16 mouse cellular contexts compared by ENCODE assay signal in the genomic region with DNA sequence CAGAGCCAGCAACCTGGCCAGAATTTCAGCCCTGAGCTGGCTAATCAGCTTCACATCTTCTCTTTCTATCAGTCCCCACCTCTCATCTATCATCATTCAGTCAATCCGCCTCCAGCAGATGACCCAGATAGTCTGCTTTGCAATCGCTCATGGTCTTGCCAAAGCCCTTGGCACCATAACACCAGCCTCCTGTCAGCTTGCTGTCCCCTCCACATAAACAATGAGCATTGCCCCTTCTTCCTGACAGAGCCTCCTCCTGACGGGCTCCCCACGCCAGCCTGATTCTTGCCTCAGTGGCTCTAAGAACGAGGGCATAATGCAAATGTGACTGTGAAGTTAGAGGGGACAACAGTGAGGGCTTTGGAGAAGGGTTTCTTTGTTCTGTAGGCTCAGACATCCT.
A peak's percentile ranks its signal among the peaks of the same experiment; 100 is the strongest.
DNase-seq lines count a peak whose midpoint lies in the region; ATAC-seq and TF ChIP-seq lines count a peak whose summit lies in the region.
"Had no signal": no experiment of that assay in that cellular context is flagged by ENCODE, and none has a peak within 500 bp of the region (broad histone marks: within the 10 kb centered on the region; RNA-seq: fewer than 3 reads in every experiment).

No protein-coding gene starts in this region.

- no peak overlapping the region for H3K9ac ChIP-seq in midbrain, postnatal 0 days (replicated peaks; ENCODE audit: low read length, poor library complexity, severe bottlenecking)
- no peak overlapping the region for H3K9ac ChIP-seq in midbrain, embryonic 16.5 days (ENCODE audit: low read depth, low read length)
- H3K9ac ChIP-seq in hindbrain, embryonic 11.5 days (ENCODE audit: low read depth, low read length), result no peak overlapping the region
- H3K9ac ChIP-seq: embryonic facial prominence, embryonic 12.5 days; forebrain, embryonic 13.5 days; forebrain, embryonic 15.5 days; forebrain, postnatal 0 days had no signal

- no peaks in the 10 kb centered on the region; the same call in 1 of the 2 replicates for H3K4me1 ChIP-seq in midbrain, postnatal 0 days (ENCODE audit: insufficient read depth, low read length)
- H3K4me1 ChIP-seq in midbrain, embryonic 16.5 days (ENCODE audit: control insufficient read depth, insufficient read depth, low read length), result no peaks in the 10 kb centered on the region
- no peaks in the 10 kb centered on the region for H3K4me1 ChIP-seq in hindbrain, embryonic 11.5 days (replicated peaks; ENCODE audit: control insufficient read depth, insufficient read depth, low read length)
- H3K4me1 ChIP-seq: embryonic facial prominence, embryonic 10.5 days; embryonic facial prominence, embryonic 12.5 days; forebrain, embryonic 13.5 days had no signal

- H3K9me3 ChIP-seq in midbrain, postnatal 0 days (ENCODE audit: low read length), result no peaks in the 10 kb centered on the region
- no peaks in the 10 kb centered on the region for H3K9me3 ChIP-seq in midbrain, embryonic 16.5 days (replicated peaks; ENCODE audit: control insufficient read depth, low read length, poor library complexity, severe bottlenecking)
- no peaks in the 10 kb centered on the region for H3K9me3 ChIP-seq in hindbrain, embryonic 11.5 days (ENCODE audit: control insufficient read depth, low read length)
- H3K9me3 ChIP-seq: embryonic facial prominence, embryonic 10.5 days; embryonic facial prominence, embryonic 12.5 days; forebrain, embryonic 13.5 days; forebrain, embryonic 15.5 days had no signal

- TF ChIP-seq CTCF in midbrain, postnatal 0 days (IDR thresholded peaks at IDR 0.05), result no peak

- intact Hi-C loops in left cerebral cortex, postnatal 4 days (cut with DNase I), result no loop called here
- intact Hi-C loops in left cerebral cortex, postnatal 14 days (cut with DNase I), result no loop called here

- 73% methylated on average over 5 of the region's 5 CpGs for WGBS in midbrain, postnatal 0 days
- 72% methylated on average over 5 of the region's 5 CpGs for WGBS in midbrain, embryonic 16.5 days
- WGBS in hindbrain, embryonic 11.5 days, result 70% methylated on average over 5 of the region's 5 CpGs

- H3K4me2 ChIP-seq in midbrain, postnatal 0 days (ENCODE audit: low read depth, low read length, poor library complexity, severe bottlenecking), result no peak overlapping the region
- H3K4me2 ChIP-seq in midbrain, embryonic 16.5 days (ENCODE audit: low read length), result no peak overlapping the region
- no peak overlapping the region for H3K4me2 ChIP-seq in hindbrain, embryonic 11.5 days (replicated peaks; ENCODE audit: low read depth, low read length)
- H3K4me2 ChIP-seq: embryonic facial prominence, embryonic 12.5 days; forebrain, embryonic 13.5 days; forebrain, embryonic 15.5 days had no signal

- ATAC-seq in midbrain, postnatal 0 days (ENCODE audit: low FRiP score), result no peak
- ATAC-seq in midbrain, embryonic 16.5 days, result no peak
- ATAC-seq in hindbrain, embryonic 11.5 days (ENCODE audit: low FRiP score), result no peak
- ATAC-seq: forebrain, embryonic 13.5 days; forebrain, embryonic 15.5 days; forebrain, postnatal 0 days had no signal

- H3K27me3 ChIP-seq in midbrain, postnatal 0 days (ENCODE audit: insufficient read depth, low read length), result no peaks in the 10 kb centered on the region
- no peaks in the 10 kb centered on the region for H3K27me3 ChIP-seq in midbrain, embryonic 16.5 days (ENCODE audit: control insufficient read depth, insufficient read depth, low read depth, low read length)
- H3K27me3 ChIP-seq in hindbrain, embryonic 11.5 days (ENCODE audit: control insufficient read depth, insufficient read depth, low read length), result no peaks in the 10 kb centered on the region
- H3K27me3 ChIP-seq: embryonic facial prominence, embryonic 12.5 days; forebrain, embryonic 13.5 days; forebrain, embryonic 15.5 days had no signal

- H3K27ac ChIP-seq in midbrain, postnatal 0 days (ENCODE audit: low read depth, low read length), result no peak overlapping the region
- H3K27ac ChIP-seq in midbrain, embryonic 16.5 days (ENCODE audit: low read length), result no peak overlapping the region
- no peak overlapping the region for H3K27ac ChIP-seq in hindbrain, embryonic 11.5 days (ENCODE audit: low read depth, low read length)
- H3K27ac ChIP-seq: embryonic facial prominence, embryonic 10.5 days; embryonic facial prominence, embryonic 12.5 days; forebrain, embryonic 13.5 days; forebrain, embryonic 15.5 days had no signal

- H3K36me3 ChIP-seq in midbrain, postnatal 0 days (ENCODE audit: insufficient read depth, low read length), result no peaks in the 10 kb centered on the region
- no peaks in the 10 kb centered on the region for H3K36me3 ChIP-seq in midbrain, embryonic 16.5 days (ENCODE audit: control insufficient read depth, insufficient read depth, low read length)
- no peaks in the 10 kb centered on the region for H3K36me3 ChIP-seq in hindbrain, embryonic 11.5 days (ENCODE audit: control insufficient read depth, insufficient read depth, low read length)
- H3K36me3 ChIP-seq: embryonic facial prominence, embryonic 10.5 days; embryonic facial prominence, embryonic 12.5 days; forebrain, embryonic 15.5 days had no signal

- peak; percentile 69 to 77 for DNase-seq in cerebellum, postnatal 14 days
- DNase-seq in cerebellum, adult 8-10 months, result no peak
- peak; percentile 68 for DNase-seq in left cerebral cortex, postnatal 4 days
- DNase-seq in left cerebral cortex, postnatal 14 days (ENCODE audit: low spot score in 2 of 2), result no peak
- DNase-seq in midbrain, postnatal 0 days (ENCODE audit: low spot score), result peak; percentile 53
- no peak for DNase-seq in hindbrain, embryonic 11.5 days (ENCODE audit: low spot score)
- DNase-seq: adrenal gland, adult 2 months; adrenal gland, postnatal 10 days; adrenal gland, postnatal 25 days; cerebellum, adult 9-11 months; forebrain, postnatal 0 days had no signal

- H3K4me3 ChIP-seq in midbrain, postnatal 0 days (ENCODE audit: low read depth, low read length), result no peak overlapping the region
- H3K4me3 ChIP-seq in midbrain, embryonic 16.5 days (ENCODE audit: low read depth, low read length), result no peak overlapping the region
- no peak overlapping the region for H3K4me3 ChIP-seq in hindbrain, embryonic 11.5 days (ENCODE audit: low read depth, low read length)
- H3K4me3 ChIP-seq: embryonic facial prominence, embryonic 10.5 days; embryonic facial prominence, embryonic 12.5 days; forebrain, embryonic 13.5 days; forebrain, embryonic 15.5 days had no signal

Comparison
In these comparisons a context has a peak if more than half of its experiments do, and no peak if none do; other contexts are left out.
1. DNase-seq: peak in cerebellum, postnatal 14 days (2 of 2), left cerebral cortex, postnatal 4 days (single experiment) and midbrain, postnatal 0 days (single experiment); none in cerebellum, adult 8-10 months (single experiment), left cerebral cortex, postnatal 14 days (0 of 2) and hindbrain, embryonic 11.5 days (single experiment).